8 mouse cellular contexts compared by ENCODE assay signal in genomic region chr15:28158771-28159489, GRCm38 (mm10). TPM values are rescaled to one million over a fixed set of nuclear protein-coding genes. Genes with fewer than 3 reads are reported as not detected.
DNase-seq lines count a peak whose midpoint lies in the region; ATAC-seq and TF ChIP-seq lines count a peak whose summit lies in the region.

No protein-coding gene starts in this region.

- H3K9ac ChIP-seq in heart, embryonic 14.5 days (ENCODE audit: low read length) = peak overlapping the region; percentile 78
- peak overlapping the region; percentile 55 for H3K9ac ChIP-seq in kidney, postnatal 0 days (ENCODE audit: low read depth, low read length)
- H3K9ac ChIP-seq in liver, embryonic 15.5 days = no peak overlapping the region
- 0 out of 2 replicates have a peak overlapping the region, but pooled peaks have one; percentile 33 for H3K9ac ChIP-seq in neural tube, embryonic 12.5 days

- H3K36me3 ChIP-seq in heart, embryonic 14.5 days (ENCODE audit: control insufficient read depth, insufficient read depth, low read length) = no peaks in the 10 kb centered on the region
- no peaks in the 10 kb centered on the region for H3K36me3 ChIP-seq in kidney, postnatal 0 days (ENCODE audit: insufficient read depth, low read length)
- no peaks in the 10 kb centered on the region for H3K36me3 ChIP-seq in liver, embryonic 15.5 days (replicated peaks)
- no peaks in the 10 kb centered on the region for H3K36me3 ChIP-seq in neural tube, embryonic 12.5 days

- peak overlapping the region; percentile 69 for H3K4me3 ChIP-seq in bone marrow macrophage, adult 2 months (ENCODE audit: insufficient read depth, low read length)
- peak overlapping the region; percentile 54 to 58 for H3K4me3 ChIP-seq in heart, embryonic 14.5 days (ENCODE audit: control insufficient read depth in 1 of 2, insufficient read depth in 1 of 2, low read depth in 1 of 2, low read length in 2 of 2)
- peak overlapping the region; percentile 50 for H3K4me3 ChIP-seq in kidney, postnatal 0 days (replicated peaks; ENCODE audit: low read depth, low read length)
- H3K4me3 ChIP-seq in liver, embryonic 15.5 days (replicated peaks) = peak overlapping the region; percentile 50
- H3K4me3 ChIP-seq in neural tube, embryonic 12.5 days = peak overlapping the region; percentile 29

- TF ChIP-seq POLR2A in bone marrow macrophage, adult 2 months (IDR thresholded peaks at IDR 0.05; ENCODE audit: borderline replicate concordance, low read depth, low read length) = no peak

- peaks cover 12% of the 10 kb centered on the region for H3K4me1 ChIP-seq in bone marrow macrophage, adult 2 months (ENCODE audit: control insufficient read depth, insufficient read depth, low read length)
- peaks cover 5 to 26% of the 10 kb centered on the region in 2 experiments for H3K4me1 ChIP-seq in heart, embryonic 14.5 days (ENCODE audit: control insufficient read depth in 2 of 2, insufficient read depth in 2 of 2, low read length in 2 of 2)
- 0 out of 2 replicates have a peak, but pooled peaks cover 6% of the 10 kb centered on the region for H3K4me1 ChIP-seq in kidney, postnatal 0 days (replicated peaks; ENCODE audit: insufficient read depth, low read length)
- no peaks in the 10 kb centered on the region for H3K4me1 ChIP-seq in liver, embryonic 15.5 days (replicated peaks)
- H3K4me1 ChIP-seq in neural tube, embryonic 12.5 days = 0 out of 2 replicates have a peak, but pooled peaks cover 4% of the 10 kb centered on the region

- no peak for TF ChIP-seq CTCF in bone marrow macrophage, adult 2 months (IDR thresholded peaks at IDR 0.05; ENCODE audit: low read depth, low read length)
- no peak for TF ChIP-seq CTCF in kidney, postnatal 0 days (IDR thresholded peaks at IDR 0.05; ENCODE audit: low read depth)

- peak; percentile 70 for DNase-seq in CD4-positive helper T cell, adult 2 months (ENCODE audit: low read depth, low spot score)
- peak; percentile 31 for DNase-seq in fat pad, adult 2 months (ENCODE audit: extremely low read depth, low read depth, low spot score)
- DNase-seq in kidney, postnatal 0 days (ENCODE audit: low spot score) = peak; percentile 79
- peak; percentile 31 for DNase-seq in testis, postnatal 14 days (ENCODE audit: low spot score)

- 2% methylated on average over 19 of the region's 19 CpGs for WGBS in heart, embryonic 14.5 days
- WGBS in kidney, postnatal 0 days = 2% methylated on average over 19 of the region's 19 CpGs
- WGBS in liver, embryonic 15.5 days (ENCODE audit: insufficient replicate concordance) = 2% methylated on average over 19 of the region's 19 CpGs
- 2% methylated on average over 19 of the region's 19 CpGs for WGBS in neural tube, embryonic 12.5 days

- no peaks in the 10 kb centered on the region for H3K9me3 ChIP-seq in heart, embryonic 14.5 days (ENCODE audit: control insufficient read depth, low read length)
- H3K9me3 ChIP-seq in kidney, postnatal 0 days (replicated peaks; ENCODE audit: low read length) = no peaks in the 10 kb centered on the region
- no peaks in the 10 kb centered on the region for H3K9me3 ChIP-seq in liver, embryonic 15.5 days (replicated peaks)
- H3K9me3 ChIP-seq in neural tube, embryonic 12.5 days = no peaks in the 10 kb centered on the region

- H3K27ac ChIP-seq in bone marrow macrophage, adult 2 months (ENCODE audit: insufficient read depth, low read depth, low read length) = peak overlapping the region; percentile 70
- peak overlapping the region; percentile 80 to 89 for H3K27ac ChIP-seq in heart, embryonic 14.5 days (replicated peaks in 1 of 2; ENCODE audit: control insufficient read depth in 1 of 2, insufficient read depth in 1 of 2, low read depth in 2 of 2, low read length in 2 of 2)
- H3K27ac ChIP-seq in kidney, postnatal 0 days = peak overlapping the region; percentile 64
- peak overlapping the region; percentile 51 for H3K27ac ChIP-seq in liver, embryonic 15.5 days (replicated peaks)
- no peak overlapping the region for H3K27ac ChIP-seq in neural tube, embryonic 12.5 days

- peak overlapping the region; percentile 63 for H3K4me2 ChIP-seq in heart, embryonic 14.5 days (ENCODE audit: low read length)
- peak overlapping the region; percentile 54 for H3K4me2 ChIP-seq in kidney, postnatal 0 days (ENCODE audit: low read length)
- H3K4me2 ChIP-seq in liver, embryonic 15.5 days = peak overlapping the region; percentile 57
- peak overlapping the region; percentile 63 for H3K4me2 ChIP-seq in neural tube, embryonic 12.5 days (replicated peaks)

- peak; percentile 89 for ATAC-seq in heart, embryonic 14.5 days (ENCODE audit: insufficient number of reproducible peaks, insufficient read depth, low FRiP score, low read depth)
- peak; percentile 90 for ATAC-seq in kidney, postnatal 0 days (replicated peaks; ENCODE audit: low FRiP score, low read depth)
- ATAC-seq in liver, embryonic 15.5 days (ENCODE audit: insufficient read depth) = peak; percentile 73
- ATAC-seq in neural tube, embryonic 12.5 days (ENCODE audit: low FRiP score, low read depth) = peak; percentile 53; the same call in 1 of the 2 replicates

- no peaks in the 10 kb centered on the region; the same call in 1 of the 2 replicates for H3K27me3 ChIP-seq in heart, embryonic 14.5 days (ENCODE audit: control insufficient read depth, insufficient read depth, low read length)
- no peaks in the 10 kb centered on the region for H3K27me3 ChIP-seq in kidney, postnatal 0 days (ENCODE audit: insufficient read depth, low read length)
- peaks cover 8% of the 10 kb centered on the region; the same call in 1 of the 2 replicates for H3K27me3 ChIP-seq in liver, embryonic 15.5 days
- no peaks in the 10 kb centered on the region for H3K27me3 ChIP-seq in neural tube, embryonic 12.5 days (replicated peaks)

RNA-seq across cellular contexts. Expression of gene Dnah5, which starts 44.6 kb away (rescaled TPM):
- not detected in 2 replicates for polyA plus RNA-seq in bone marrow macrophage, adult 2 months (2012; ENCODE audit: insufficient read depth, insufficient read length, missing spikeins)
- not detected in 2 replicates for polyA plus RNA-seq in heart, embryonic 14.5 days (2014; fragmentation: Nextera tagmentation; extraction: Ambion mirVana)
- 0.06 and 0.08 TPM in 2 replicates for polyA plus RNA-seq in kidney, postnatal 0 days (2015; fragmentation: Nextera tagmentation; extraction: Ambion mirVana)
- not detected in 2 replicates for polyA plus RNA-seq in liver, embryonic 15.5 days (2015; fragmentation: Nextera tagmentation; extraction: Ambion mirVana)
- polyA plus RNA-seq in neural tube, embryonic 12.5 days (2016; fragmentation: Nextera tagmentation; extraction: Ambion mirVana) = 0.08 and 0.13 TPM in 2 replicates
